Mouse (Mus musculus) MEL (cell line): ENCODE measurements around the gene Agrn. TPM values are rescaled to one million over a fixed set of nuclear protein-coding genes. Genes with fewer than 3 reads are reported as not detected.

Experiments used
- DNase-seq: peaks from one replicate; pipeline ENCODE4 v3.0.0; 2011; ENCODE audit warnings: low read depth, low spot score
- H3K27ac ChIP-seq: 2 replicates; pipeline ENCODE4 v1.5.1; 2012; ENCODE audit warnings: low read depth, mild to moderate bottlenecking, control low read depth, low read length, moderate library complexity; ENCODE audit not compliant: control insufficient read depth
- H3K27me3 ChIP-seq, 2 experiments: fragments of 150-350 bp in 1 of 2; sonication (generic) in 1 of 2; 2 replicates each; pipeline ENCODE4 v1.6.1; 2012; ENCODE audit warnings: low read length in 2 of 2, mild to moderate bottlenecking in 2 of 2, improper control_type of control experiment in 1 of 2, moderate library complexity in 1 of 2; ENCODE audit not compliant: insufficient read depth in 2 of 2, control insufficient read depth in 1 of 2
- H3K36me3 ChIP-seq, 2 experiments: 2 replicates each; pipeline ENCODE4 v1.6.1; 2012 to 2014; ENCODE audit warnings: low read length in 2 of 2, improper control_type of control experiment in 1 of 2, inconsistent platforms in 1 of 2, mild to moderate bottlenecking in 1 of 2; ENCODE audit not compliant: insufficient read depth in 2 of 2, control insufficient read depth in 1 of 2
- H3K4me1 ChIP-seq, 2 experiments: fragments of 150-350 bp in 1 of 2; sonication (generic) in 1 of 2; 2 replicates each; pipeline ENCODE4 v1.6.1; 2012; ENCODE audit warnings: low read length in 2 of 2, improper control_type of control experiment in 1 of 2, mild to moderate bottlenecking in 1 of 2; ENCODE audit not compliant: insufficient read depth in 2 of 2, control insufficient read depth in 1 of 2
- H3K4me3 ChIP-seq, 2 experiments: fragments of 150-350 bp in 1 of 2; sonication (generic) in 1 of 2; 2 replicates each; pipeline ENCODE4 v1.5.1; 2012; ENCODE audit warnings: low read depth in 2 of 2, low read length in 2 of 2, mild to moderate bottlenecking in 2 of 2, moderate library complexity in 2 of 2, control low read depth in 1 of 2, improper control_type of control experiment in 1 of 2; ENCODE audit not compliant: control insufficient read depth in 1 of 2, insufficient read depth in 1 of 2
- H3K79me2 ChIP-seq: 2 replicates; pipeline ENCODE4 v1.6.1; 2012; ENCODE audit warnings: mild to moderate bottlenecking, low read length, moderate library complexity; ENCODE audit not compliant: control insufficient read depth, poor library complexity, insufficient read depth
- H3K9ac ChIP-seq: 2 replicates; pipeline ENCODE4 v1.6.1; 2012; ENCODE audit warnings: low read depth, mild to moderate bottlenecking, control low read depth, low read length, moderate library complexity; ENCODE audit not compliant: control insufficient read depth, poor library complexity, severe bottlenecking
- H3K9me3 ChIP-seq: fragments of 150-350 bp; sonication (generic); replicated peaks from 2 replicates; pipeline ENCODE4 v1.6.1; 2012; ENCODE audit warnings: mild to moderate bottlenecking, low read length, improper control_type of control experiment, moderate library complexity; ENCODE audit not compliant: insufficient read depth
- BHLHE40 ChIP-seq: IDR thresholded peaks from 2 replicates; pipeline ENCODE4 v1.6.1; 2012; ENCODE audit warnings: low read depth, mild to moderate bottlenecking, inconsistent platforms, low read length, improper control_type of control experiment, borderline replicate concordance
- CHD1 ChIP-seq: IDR thresholded peaks from 2 replicates; pipeline ENCODE4 v1.6.1; 2012; ENCODE audit warnings: low read depth, mild to moderate bottlenecking, inconsistent platforms, low read length, improper control_type of control experiment
- CHD2 ChIP-seq: IDR thresholded peaks from 2 replicates; pipeline ENCODE4 v1.6.1; 2011; ENCODE audit warnings: low read length, improper control_type of control experiment
- EP300 ChIP-seq, 2 experiments: IDR thresholded peaks; 2 replicates each; pipeline ENCODE4 v1.6.1; 2011; ENCODE audit warnings: improper control_type of control experiment in 2 of 2, low read length in 2 of 2, low read depth in 1 of 2, mild to moderate bottlenecking in 1 of 2
- ETS1 ChIP-seq: IDR thresholded peaks from 2 replicates; pipeline ENCODE4 v1.6.1; 2012; ENCODE audit warnings: low read depth, mild to moderate bottlenecking, inconsistent platforms, low read length, improper control_type of control experiment, moderate library complexity
- HCFC1 ChIP-seq: IDR thresholded peaks from 2 replicates; pipeline ENCODE4 v1.6.1; 2012; ENCODE audit warnings: low read depth, mild to moderate bottlenecking, inconsistent platforms, low read length, improper control_type of control experiment, moderate library complexity
- KAT2A ChIP-seq: conservative IDR thresholded peaks from 2 replicates; pipeline ENCODE4 v1.6.1; 2012; ENCODE audit warnings: low read depth, low read length, improper control_type of control experiment, inconsistent platforms
- MAZ ChIP-seq: IDR thresholded peaks from 2 replicates; pipeline ENCODE4 v1.6.1; 2012; ENCODE audit warnings: low read depth, mild to moderate bottlenecking, inconsistent platforms, low read length, improper control_type of control experiment
- MEF2A ChIP-seq: IDR thresholded peaks from 2 replicates; pipeline ENCODE4 v1.6.1; 2014; ENCODE audit warnings: low read depth, mild to moderate bottlenecking, inconsistent platforms, low read length, improper control_type of control experiment; ENCODE audit not compliant: poor library complexity, insufficient replicate concordance, severe bottlenecking; ENCODE audit errors: extremely low read depth
- MXI1 ChIP-seq: IDR thresholded peaks from 2 replicates; pipeline ENCODE4 v1.6.1; 2011; ENCODE audit warnings: mild to moderate bottlenecking, low read depth, low read length, improper control_type of control experiment
- MYB ChIP-seq: IDR thresholded peaks from 2 replicates; pipeline ENCODE4 v1.6.1; 2011; ENCODE audit warnings: mild to moderate bottlenecking, low read depth, low read length, improper control_type of control experiment
- MYC ChIP-seq: IDR thresholded peaks from 2 replicates; pipeline ENCODE4 v1.6.1; 2011; ENCODE audit warnings: low read depth, mild to moderate bottlenecking, low read length, improper control_type of control experiment, moderate library complexity
- POLR2A ChIP-seq, 2 experiments: IDR thresholded peaks; 2 replicates each; pipeline ENCODE4 v1.6.1; 2011 to 2012; ENCODE audit warnings: low read length in 2 of 2, mild to moderate bottlenecking in 2 of 2, control low read depth in 1 of 2, improper control_type of control experiment in 1 of 2, low read depth in 1 of 2, moderate library complexity in 1 of 2; ENCODE audit not compliant: control insufficient read depth in 1 of 2, insufficient read depth in 1 of 2, poor library complexity in 1 of 2
- POLR2AphosphoS2 ChIP-seq: IDR thresholded peaks from 2 replicates; pipeline ENCODE4 v1.6.1; 2011; ENCODE audit warnings: low read length, improper control_type of control experiment
- POLR2AphosphoS5 ChIP-seq: IDR thresholded peaks from 2 replicates; pipeline ENCODE4 v1.6.1; 2012; ENCODE audit warnings: low read depth, borderline replicate concordance, mild to moderate bottlenecking, inconsistent platforms, low read length, moderate library complexity, mixed read lengths
- RAD21 ChIP-seq: IDR thresholded peaks from 2 replicates; pipeline ENCODE4 v1.6.1; 2011; ENCODE audit warnings: mild to moderate bottlenecking, low read depth, low read length, improper control_type of control experiment
- RCOR1 ChIP-seq: IDR thresholded peaks from 2 replicates; pipeline ENCODE4 v1.6.1; 2012; ENCODE audit warnings: low read depth, mild to moderate bottlenecking, inconsistent platforms, low read length, improper control_type of control experiment
- SIN3A ChIP-seq: IDR thresholded peaks from 2 replicates; pipeline ENCODE4 v1.6.1; 2012; ENCODE audit warnings: low read length, improper control_type of control experiment, inconsistent platforms
- SMC3 ChIP-seq: IDR thresholded peaks from 2 replicates; pipeline ENCODE4 v1.6.1; 2011; ENCODE audit warnings: low read depth, low read length, improper control_type of control experiment
- TAL1 ChIP-seq: IDR thresholded peaks from 2 replicates; pipeline ENCODE4 v1.6.1; 2012; ENCODE audit warnings: mild to moderate bottlenecking, inconsistent platforms, low read length, moderate library complexity, mixed read lengths
- UBTF ChIP-seq: IDR thresholded peaks from 2 replicates; pipeline ENCODE4 v1.6.1; 2012; ENCODE audit warnings: low read depth, mild to moderate bottlenecking, inconsistent platforms, low read length, improper control_type of control experiment, moderate library complexity, borderline replicate concordance; ENCODE audit not compliant: insufficient read depth
- USF1 ChIP-seq: IDR thresholded peaks from 2 replicates; pipeline ENCODE4 v1.6.1; 2014; ENCODE audit warnings: low read depth, mild to moderate bottlenecking, inconsistent platforms, low read length, improper control_type of control experiment, moderate library complexity
- ZKSCAN1 ChIP-seq: IDR thresholded peaks from 2 replicates; pipeline ENCODE4 v1.6.1; 2012; ENCODE audit warnings: low read depth, mild to moderate bottlenecking, inconsistent platforms, low read length, improper control_type of control experiment, moderate library complexity
- ZMIZ1 ChIP-seq: IDR thresholded peaks from 2 replicates; pipeline ENCODE4 v1.6.1; 2012; ENCODE audit warnings: low read depth, mild to moderate bottlenecking, inconsistent platforms, low read length, improper control_type of control experiment, moderate library complexity
- ZNF384 ChIP-seq: IDR thresholded peaks from 2 replicates; pipeline ENCODE4 v1.6.1; 2012; ENCODE audit warnings: low read depth, mild to moderate bottlenecking, inconsistent platforms, low read length, improper control_type of control experiment
- polyA plus RNA-seq, 2 experiments: library from polyadenylated mRNA; stranded (reverse) in 1 of 2; unstranded in 1 of 2; fragments of >175 nt in 1 of 2; fragments of >200 nt in 1 of 2; gene quantifications; 2 replicates each; pipeline versions ENCODE4 v1.2.1 to v1.2.4; 2012; ENCODE audit warnings: low replicate concordance in 2 of 2, low read depth in 1 of 2; ENCODE audit not compliant: insufficient read length in 2 of 2, insufficient read depth in 1 of 2, missing spikeins in 1 of 2
- total RNA-seq: library from RNA; depleted of rRNA; stranded (reverse); fragments of 300-350 nt; gene quantifications from 2 replicates; pipeline ENCODE4 v1.2.3, GENCODE M21; 2012

Agrn gene
- total and polyA plus RNA-seq, 3 experiments = 19.3 to 43.0 TPM; not detected in 1

GRCm38 (mm10) chr4:156217838-156218237, 20.6 kb upstream of the Agrn start:
- H3K4me3 ChIP-seq = no peak overlapping the region
- H3K4me1 ChIP-seq = peaks cover 0 to 4% of the 10 kb centered on the region in 2 experiments; a peak in 2 of 4 replicates
- H3K9me3 ChIP-seq = no peaks in the 10 kb centered on the region
- H3K9ac ChIP-seq = no peak overlapping the region
- no peak for TF ChIP-seq TAL1
- TF ChIP-seq EP300 (IDR thresholded peaks at IDR 0.05; ENCODE audit: low read depth in 1 of 2, low read length in 2 of 2) = no peak
- no peak for TF ChIP-seq KAT2A
- TF ChIP-seq HCFC1 = no peak
- TF ChIP-seq ZNF384 = no peak
- no peak for TF ChIP-seq ZMIZ1
- no peak for TF ChIP-seq POLR2A (IDR thresholded peaks at IDR 0.05; ENCODE audit: control insufficient read depth in 1 of 2, insufficient read depth in 1 of 2, low read depth in 1 of 2, low read length in 2 of 2, poor library complexity in 1 of 2)
- TF ChIP-seq MAZ = no peak
- TF ChIP-seq MYC = no peak
- no peak for TF ChIP-seq CHD2
- TF ChIP-seq RAD21 = no peak
- no peak for TF ChIP-seq POLR2AphosphoS5
- TF ChIP-seq ETS1 = no peak
- no peak for TF ChIP-seq MYB
- no peak for TF ChIP-seq SIN3A
- no peak for TF ChIP-seq USF1
- TF ChIP-seq MEF2A = no peak
- no peaks in the 10 kb centered on the region for H3K36me3 ChIP-seq
- no peaks in the 10 kb centered on the region for H3K27me3 ChIP-seq
- H3K27ac ChIP-seq = no peak overlapping the region
- no peaks in the 10 kb centered on the region for H3K79me2 ChIP-seq
- no peak for DNase-seq

DNA sequence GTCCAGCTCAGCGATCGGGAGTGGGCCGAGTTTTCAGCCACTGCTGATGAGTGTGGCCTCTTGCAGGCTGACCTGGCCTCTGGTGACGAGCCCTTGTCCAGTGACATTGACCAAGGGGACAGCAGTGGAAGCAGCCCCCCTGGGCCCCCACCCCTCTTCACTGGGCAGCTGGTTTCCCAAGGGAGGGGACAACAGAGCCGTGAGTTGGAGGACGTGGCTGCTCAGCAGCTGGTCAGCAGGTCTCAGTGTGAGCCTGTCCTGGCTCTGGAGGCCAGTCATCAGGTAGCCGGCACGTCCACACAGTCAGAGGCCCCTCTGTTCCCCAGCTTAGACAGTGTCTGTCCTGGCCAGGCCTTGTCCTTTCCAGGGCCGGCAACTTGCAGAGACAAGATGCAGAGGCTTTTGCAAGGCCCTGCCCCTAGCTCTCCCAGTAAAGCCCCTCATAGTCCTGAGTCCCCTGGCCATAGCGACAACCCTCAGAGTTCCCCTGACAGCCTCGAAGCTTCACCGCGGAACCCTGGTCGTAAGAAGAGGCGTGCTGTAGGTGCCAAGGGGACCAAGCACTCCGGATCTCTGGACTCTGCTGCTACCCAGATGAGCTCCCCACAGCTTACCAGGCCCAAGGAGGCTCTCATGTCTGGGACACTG, 19.9 kb upstream of the Agrn start:
- no peak for DNase-seq
- Histone ChIP-seq H3K27ac (no peak overlapping the region), H3K4me3 (no peak overlapping the region), H3K27me3 (no peaks in the 10 kb centered on the region), H3K79me2 (no peaks in the 10 kb centered on the region), H3K9me3 (no peaks in the 10 kb centered on the region), H3K4me1 (peaks cover 0 to 4% of the 10 kb centered on the region in 2 experiments; a peak in 2 of 4 replicates), H3K9ac (no peak overlapping the region), H3K36me3 (no peaks in the 10 kb centered on the region)
- no peak for TF ChIP-seq UBTF
- no peak for TF ChIP-seq ZKSCAN1
- TF ChIP-seq ZMIZ1 = no peak
- TF ChIP-seq MXI1 = no peak
- no peak for TF ChIP-seq CHD2
- TF ChIP-seq MYB = no peak
- TF ChIP-seq POLR2AphosphoS5 = no peak
- TF ChIP-seq RCOR1 = no peak
- no peak for TF ChIP-seq CHD1
- TF ChIP-seq SMC3 = no peak
- TF ChIP-seq RAD21 = no peak
- TF ChIP-seq POLR2AphosphoS2 = no peak
- TF ChIP-seq BHLHE40 = no peak
- TF ChIP-seq, all 39 proteins: peak for 0
